Mouse (Mus musculus) liver, embryonic 14.5 days (tissue): ENCODE measurements around the gene Sec14l3.

ENCODE experiments used
- CTCF ChIP-seq: IDR thresholded peaks from 2 replicates; pipeline ENCODE4 v1.5.1; 2016; ENCODE audit warnings: antibody characterized with exemption, low read depth, control low read depth
- EP300 ChIP-seq: IDR thresholded peaks from 2 replicates; pipeline ENCODE4 v1.6.1; 2016; ENCODE audit warnings: antibody characterized with exemption, low read depth

- TF ChIP-seq CTCF (peak; percentile 92), EP300 (no peak)
These were observed 11.1 kb upstream of the Sec14l3 start for GRCm38 (mm10) chr11:4053586-4053985.
